Mouse (Mus musculus) granulocyte monocyte progenitor cell, adult 5-6 weeks (primary cell): ENCODE measurements around the gene Gm42957. TPM values are rescaled to one million over a fixed set of nuclear protein-coding genes. Genes with fewer than 3 reads are reported as not detected.
"Not testable (repeated sequence)": the region's sequence is repeated elsewhere in the genome, so short reads cannot be mapped to it uniquely, and the experiment has no call there.

Experiments used
- ATAC-seq: replicated peaks from 2 replicates; pipeline ENCODE4 v1.8.0; 2016; ENCODE audit warnings: mild to moderate bottlenecking, moderate TSS enrichment, inconsistent platforms; ENCODE audit not compliant: poor library complexity, severe bottlenecking
- total RNA-seq, 2 experiments: library from RNA; stranded (forward) in 1 of 2; stranded (reverse) in 1 of 2; fragments of 200-712, 200-1000 nt in 1 of 2; fragments of >200 nt in 1 of 2; fragmentation: Nextera tagmentation in 1 of 2; gene quantifications; 2 replicates each; pipeline ENCODE4 v1.2.3; 2014 to 2017

Gm42957 gene
- total RNA-seq, 2 experiments from 2014 or later, result not detected

- ATAC-seq, result no peak
These were observed 36.2 kb downstream of the Gm42957 start for GRCm38 (mm10) chr3:96671519-96671918.

GRCm38 (mm10) chr3:96673514-96673913, 38.2 kb downstream of the Gm42957 start:
- no peak for ATAC-seq

GRCm38 (mm10) chr3:96674442-96674841, 39.2 kb downstream of the Gm42957 start:
- ATAC-seq, result no peak

GRCm38 (mm10) chr3:96675171-96675570, 39.9 kb downstream of the Gm42957 start:
- ATAC-seq, result peak; percentile 52

- ATAC-seq, result no peak
These were observed 40.4 kb downstream of the Gm42957 start for GRCm38 (mm10) chr3:96675690-96676089.

- no peak for ATAC-seq
These were observed 43.2 kb downstream of the Gm42957 start for GRCm38 (mm10) chr3:96678456-96678855.

GRCm38 (mm10) chr3:96679159-96679674, 43.9 kb downstream of the Gm42957 start:
- ATAC-seq, result no peak

GRCm38 (mm10) chr3:96680269-96680956, 45.1 kb downstream of the Gm42957 start:
- ATAC-seq, result no peak

- ATAC-seq, result no peak
These were observed 48.2 kb downstream of the Gm42957 start for GRCm38 (mm10) chr3:96683496-96683895.

GRCm38 (mm10) chr3:96684151-96684821, 49.0 kb downstream of the Gm42957 start:
- ATAC-seq, result 0 out of 2 replicates have a peak, but pooled peaks have one; percentile 7

- ATAC-seq, result peak; percentile 11; the same call in 1 of the 2 replicates
These were observed 49.5 kb downstream of the Gm42957 start for GRCm38 (mm10) chr3:96684822-96685156.

GRCm38 (mm10) chr3:96686057-96686456, 50.8 kb downstream of the Gm42957 start:
- not testable (repeated sequence) for ATAC-seq

GRCm38 (mm10) chr3:96688854-96689253, 53.6 kb downstream of the Gm42957 start:
- peak; percentile 17; the same call in 1 of the 2 replicates for ATAC-seq

- ATAC-seq, result peak; percentile 57
These were observed 55.0 kb downstream of the Gm42957 start for GRCm38 (mm10) chr3:96690298-96690697.

- no peak for ATAC-seq
These were observed 57.2 kb downstream of the Gm42957 start for GRCm38 (mm10) chr3:96692506-96692905.

GRCm38 (mm10) chr3:96693579-96693978, 58.3 kb downstream of the Gm42957 start:
- no peak for ATAC-seq

- ATAC-seq, result peak; percentile 83
These were observed 61.0 kb downstream of the Gm42957 start, which contains the start of gene Pias3 for GRCm38 (mm10) chr3:96696198-96696765. Pias3 (plus strand) TSS chr3:96696384.

- peak; percentile 78 for ATAC-seq
These were observed 61.8 kb downstream of the Gm42957 start for GRCm38 (mm10) chr3:96696766-96697732.

- ATAC-seq, result no peak
These were observed 63.9 kb downstream of the Gm42957 start for GRCm38 (mm10) chr3:96698993-96699690.
